Mouse (Mus musculus) liver, postnatal 0 days (tissue): ENCODE measurements around the gene Ncor2. TPM values are rescaled to one million over a fixed set of nuclear protein-coding genes. Genes with fewer than 3 reads are reported as not detected.

Experiments
- ATAC-seq: fragments of 200-750 bp; cut with Nextera tagmentation; 2 replicates; pipeline ENCODE4 v1.8.0; 2017; ENCODE audit warnings: mild to moderate bottlenecking, moderate library complexity
- DNase-seq: peaks from one replicate; pipeline ENCODE4 v3.0.0-alpha.2; 2016
- H3K27ac ChIP-seq: fragments of 300-500 bp; sonication (generic); 2 replicates; pipeline ENCODE4 v1.5.1; 2014; ENCODE audit warnings: antibody characterized with exemption, moderate library complexity, mild to moderate bottlenecking, low read depth
- H3K27me3 ChIP-seq: fragments of 300-500 bp; sonication (generic); 2 replicates; pipeline ENCODE4 v1.6.1; 2014; ENCODE audit warnings: low read length, control low read depth, mixed read lengths; ENCODE audit not compliant: insufficient read depth
- H3K36me3 ChIP-seq: fragments of 300-500 bp; sonication (generic); replicated peaks from 2 replicates; pipeline ENCODE4 v1.6.1; 2014; ENCODE audit warnings: mild to moderate bottlenecking, control low read depth, low read length, moderate library complexity, mixed read lengths; ENCODE audit not compliant: insufficient read depth
- H3K4me1 ChIP-seq: fragments of 300-500 bp; sonication (generic); 2 replicates; pipeline ENCODE4 v1.6.1; 2014; ENCODE audit warnings: antibody characterized with exemption, mild to moderate bottlenecking, control low read depth; ENCODE audit not compliant: insufficient read depth
- H3K4me2 ChIP-seq: fragments of 300-500 bp; sonication (generic); 2 replicates; pipeline ENCODE4 v1.6.1; 2014; ENCODE audit warnings: low read depth, mild to moderate bottlenecking, low read length, moderate library complexity, mixed read lengths
- H3K4me3 ChIP-seq: fragments of 300-500 bp; sonication (generic); 2 replicates; pipeline ENCODE4 v1.5.1; 2014; ENCODE audit warnings: low read depth, low read length
- H3K9ac ChIP-seq: fragments of 300-500 bp; sonication (generic); replicated peaks from 2 replicates; pipeline ENCODE4 v1.6.1; 2014; ENCODE audit warnings: mild to moderate bottlenecking, moderate library complexity
- H3K9me3 ChIP-seq: fragments of 300-500 bp; sonication (generic); 2 replicates; pipeline ENCODE4 v1.6.1; 2016; ENCODE audit warnings: mild to moderate bottlenecking, control low read depth, low read length, mixed read lengths
- CTCF ChIP-seq: sonication (generic); IDR thresholded peaks from 2 replicates; pipeline ENCODE4 v1.5.1; 2016; ENCODE audit warnings: antibody characterized with exemption, low read depth
- EP300 ChIP-seq: IDR thresholded peaks from 2 replicates; pipeline ENCODE4 v1.6.1; 2016; ENCODE audit warnings: antibody characterized with exemption, low read depth, mild to moderate bottlenecking
- WGBS: fragments of 180-500 bp; shearing (Covaris S2); extraction: QIAGEN DNeasy Blood & Tissue Kit; methylation state at CpG from one replicate; pipeline ENCODE4 v1.1.7; 2014; ENCODE audit not compliant: insufficient replicate concordance; 5-methylcytosine and 5-hydroxymethylcytosine counted together
- polyA plus RNA-seq: library from polyadenylated mRNA; unstranded; fragments of >200 nt; fragmentation: Nextera tagmentation; extraction: Ambion mirVana; gene quantifications from 2 replicates; pipeline ENCODE4 v1.2.1, GENCODE M21; 2015

The Ncor2 gene
- 3.1 and 3.4 TPM in 2 replicates for polyA plus RNA-seq

- ATAC-seq (peak; percentile 85), DNase-seq (peak; percentile 83)
- peak within 1 kb of the TSS; percentile 96 for H3K4me2 ChIP-seq
- no peaks in the 10 kb centered on the region for H3K36me3 ChIP-seq
- no peaks in the 10 kb centered on the region for H3K9me3 ChIP-seq
- WGBS = under 1% methylated on average over 79 of the region's 87 CpGs
- H3K4me1 ChIP-seq = peaks cover 41% of the 10 kb centered on the region
- H3K4me3 ChIP-seq = peak within 1 kb of the TSS; percentile 67
- peak within 1 kb of the TSS; percentile 77 for H3K27ac ChIP-seq
- H3K27me3 ChIP-seq = no peaks in the 10 kb centered on the region
- peak within 1 kb of the TSS; percentile 74 for H3K9ac ChIP-seq
- TF ChIP-seq EP300 = no peak
- no peak for TF ChIP-seq CTCF
These were observed at the start of gene Ncor2 for GRCm38 (mm10) chr5:125179007-125179734. Gene Ncor2 (minus strand): TSS chr5:125179219.

- no peak for DNase-seq
- H3K27me3 ChIP-seq = no peaks in the 10 kb centered on the region
- WGBS = 95% methylated on average over 4 of the region's 4 CpGs
These were observed 48.7 kb upstream of the Ncor2 start for GRCm38 (mm10) chr5:125227699-125228098.

DNA sequence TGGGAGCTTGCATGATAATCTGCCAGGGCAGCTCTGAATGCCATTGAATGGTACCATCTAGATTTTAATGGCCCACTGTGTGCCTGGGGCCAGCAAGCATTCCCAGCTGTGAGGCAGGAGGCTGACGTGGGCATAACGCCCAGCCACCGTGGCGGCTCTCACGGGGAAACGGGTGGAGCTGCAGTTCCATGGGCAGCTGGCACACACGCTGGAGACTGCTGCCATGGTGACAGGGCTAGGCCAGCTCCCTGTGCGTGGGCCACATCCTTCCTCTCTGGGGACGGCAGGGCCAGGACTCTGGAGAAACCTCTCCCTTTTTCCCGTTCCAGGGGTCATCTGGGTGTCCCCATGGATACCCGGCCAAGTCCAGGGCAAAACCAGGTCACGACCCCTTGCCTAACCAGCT lies 47.2 kb upstream of the Ncor2 start:
- Histone ChIP-seq H3K9ac (no peak overlapping the region), H3K36me3 (no peaks in the 10 kb centered on the region), H3K27me3 (no peaks in the 10 kb centered on the region), H3K4me2 (no peak overlapping the region), H3K4me1 (no peaks in the 10 kb centered on the region), H3K9me3 (0 out of 2 replicates have a peak, but pooled peaks cover 3% of the 10 kb centered on the region), H3K4me3 (no peak overlapping the region), H3K27ac (no peak overlapping the region)
- peak; percentile 50; the same call in 1 of the 2 replicates for ATAC-seq
- no peak for TF ChIP-seq CTCF
- TF ChIP-seq EP300 = no peak
- no peak for DNase-seq
- 53% methylated on average over 12 of the region's 12 CpGs for WGBS

More at GRCm38 (mm10) chr5:125227699-125228098, 48.7 kb upstream of the Ncor2 start:
- Histone ChIP-seq H3K4me1 (no peaks in the 10 kb centered on the region), H3K4me2 (no peak overlapping the region), H3K9me3 (0 out of 2 replicates have a peak, but pooled peaks cover 3% of the 10 kb centered on the region), H3K9ac (no peak overlapping the region), H3K4me3 (no peak overlapping the region), H3K36me3 (no peaks in the 10 kb centered on the region), H3K27ac (no peak overlapping the region)
- TF ChIP-seq CTCF (no peak; the same call in 1 of the 2 replicates), EP300 (no peak)
- ATAC-seq = no peak

- Histone ChIP-seq H3K4me2 (no peak overlapping the region), H3K36me3 (no peaks in the 10 kb centered on the region), H3K27me3 (no peaks in the 10 kb centered on the region), H3K9me3 (0 out of 2 replicates have a peak, but pooled peaks cover 3% of the 10 kb centered on the region), H3K9ac (no peak overlapping the region), H3K4me3 (no peak overlapping the region), H3K4me1 (no peaks in the 10 kb centered on the region), H3K27ac (no peak overlapping the region)
- TF ChIP-seq CTCF (no peak), EP300 (no peak)
- DNase-seq (no peak), ATAC-seq (no peak)
- 61% methylated on average over 3 of the region's 3 CpGs for WGBS
These were observed 45.9 kb upstream of the Ncor2 start for GRCm38 (mm10) chr5:125224925-125225324.

GRCm38 (mm10) chr5:125223961-125224360 lies 44.9 kb upstream of the Ncor2 start:
- WGBS = 63% methylated on average over 5 of the region's 5 CpGs
- TF ChIP-seq EP300 = no peak
- no peak for TF ChIP-seq CTCF
- DNase-seq = no peak

DNA sequence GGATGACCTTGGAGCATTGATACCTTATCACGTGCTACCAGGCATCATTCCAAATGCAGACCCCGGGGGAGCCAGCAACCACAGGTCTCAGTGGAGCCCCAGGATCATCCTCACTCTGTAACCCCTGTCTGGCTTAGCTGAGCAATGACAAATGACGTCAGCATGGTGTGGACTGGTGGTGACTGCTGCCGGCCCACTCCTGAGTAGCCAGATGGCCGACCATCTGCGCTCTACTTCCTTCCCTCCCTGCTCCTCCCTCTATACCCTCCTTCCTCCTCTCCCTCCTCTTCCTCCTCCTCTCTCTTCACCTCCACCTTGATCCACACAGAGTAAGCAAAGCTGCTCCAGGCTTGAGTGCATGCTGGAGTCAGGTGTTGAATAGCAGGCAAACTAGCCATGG lies 43.7 kb upstream of the Ncor2 start:
- Histone ChIP-seq H3K9me3 (0 out of 2 replicates have a peak, but pooled peaks cover 2% of the 10 kb centered on the region), H3K4me2 (no peak overlapping the region), H3K9ac (no peak overlapping the region), H3K4me1 (no peaks in the 10 kb centered on the region), H3K4me3 (no peak overlapping the region), H3K36me3 (no peaks in the 10 kb centered on the region), H3K27me3 (no peaks in the 10 kb centered on the region), H3K27ac (no peak overlapping the region)
- 33% methylated on average over 6 of the region's 6 CpGs for WGBS
- no peak for TF ChIP-seq EP300
- no peak for TF ChIP-seq CTCF
- DNase-seq = no peak
- no peak for ATAC-seq

More at GRCm38 (mm10) chr5:125223961-125224360, 44.9 kb upstream of the Ncor2 start:
- Histone ChIP-seq H3K9ac (no peak overlapping the region), H3K27me3 (no peaks in the 10 kb centered on the region), H3K4me3 (no peak overlapping the region), H3K4me1 (no peaks in the 10 kb centered on the region), H3K36me3 (no peaks in the 10 kb centered on the region), H3K27ac (no peak overlapping the region), H3K4me2 (no peak overlapping the region), H3K9me3 (0 out of 2 replicates have a peak, but pooled peaks cover 3% of the 10 kb centered on the region)
- ATAC-seq = no peak
